Mouse (Mus musculus): ENCODE results near the gene Mxi1.

DNA sequence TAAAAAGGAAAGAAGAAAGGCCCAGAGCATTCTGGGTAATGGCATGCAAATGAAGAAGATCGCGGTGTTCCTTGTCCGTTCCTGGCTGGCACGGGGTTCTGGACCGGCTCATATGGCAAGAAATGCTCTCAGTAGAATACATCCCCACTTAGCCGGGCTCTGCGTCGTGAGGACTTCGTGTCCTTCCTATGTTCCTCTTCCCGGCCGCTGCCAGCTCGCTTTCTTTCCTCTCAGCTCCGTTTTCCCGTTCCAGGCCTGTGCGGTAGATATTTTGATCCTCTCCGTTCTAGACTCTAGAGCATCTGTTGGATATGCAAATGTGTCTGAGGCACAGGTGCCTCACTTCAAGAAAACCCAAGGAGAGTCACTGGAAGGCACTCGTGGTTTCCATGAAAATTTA lies 104.9 kb downstream of the Mxi1 start:
- TF ChIP-seq EP300 (IDR thresholded peaks at IDR 0.05; ENCODE audit: low read length) = no peak
- no peak for TF ChIP-seq CTCF (conservative IDR thresholded peaks at IDR 0.05 in 1 of 2, IDR thresholded peaks at IDR 0.05 in 1 of 2; ENCODE audit: low read depth in 2 of 2, low read length in 2 of 2)
- no peak for TF ChIP-seq E2F4 (IDR thresholded peaks at IDR 0.05; ENCODE audit: insufficient replicate concordance, low read depth, low read length)
- TF ChIP-seq GABPA (IDR thresholded peaks at IDR 0.05; ENCODE audit: insufficient replicate concordance, low read depth, low read length) = no peak
- TF ChIP-seq POLR2A (IDR thresholded peaks at IDR 0.05; ENCODE audit: low read depth, low read length) = no peak
- TF ChIP-seq ETS1 (conservative IDR thresholded peaks at IDR 0.05; ENCODE audit: low read depth, low read length) = no peak

Measured in CH12.LX (cell line).